Mouse (Mus musculus) CD4-positive helper T cell, adult 2 months (primary cell): Measurements from ENCODE around the gene Nrros.

ENCODE experiments used
- DNase-seq: peaks from one replicate; pipeline ENCODE4 v3.0.0-alpha.2; 2012; ENCODE audit warnings: low read depth, missing footprints, low spot score

Nrros gene

GRCm38 (mm10) chr16:32165281-32165821 is at the start of gene Nrros:
TSS of gene Nrros (minus strand) at chr16:32165594.
- DNase-seq, result peak; percentile 91

- DNase-seq, result peak; percentile 41
Measured at GRCm38 (mm10) chr16:32214804-32215576, 49.6 kb upstream of the Nrros start.

DNA sequence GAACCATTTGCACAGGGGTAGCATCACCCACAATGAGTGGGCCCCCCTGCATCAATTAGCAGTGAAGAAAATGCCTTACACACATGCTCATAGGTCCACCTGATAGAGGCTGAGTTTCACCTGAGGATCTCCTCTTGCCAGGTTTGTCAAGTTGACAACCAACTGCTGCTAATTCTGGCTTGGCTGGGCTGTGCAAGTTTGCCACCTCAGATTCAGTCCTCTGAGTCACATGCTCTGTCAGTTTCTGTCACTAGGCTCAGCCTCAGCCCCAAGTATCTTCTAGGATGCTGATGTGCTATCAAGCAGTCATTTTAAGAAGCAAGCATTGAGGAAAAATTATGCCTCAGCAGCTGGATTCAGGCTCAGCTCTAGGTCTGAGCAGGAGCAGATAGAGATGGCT is 48.8 kb upstream of the Nrros start:
- DNase-seq, result no peak

- no peak for DNase-seq
Measured at GRCm38 (mm10) chr16:32204902-32205301, 39.5 kb upstream of the Nrros start.

- DNase-seq, result peak; percentile 88
Measured at GRCm38 (mm10) chr16:32202681-32203080, 37.3 kb upstream of the Nrros start.

- no peak for DNase-seq
Measured at GRCm38 (mm10) chr16:32201004-32201325, 35.6 kb upstream of the Nrros start.

- peak; percentile 57 for DNase-seq
Measured at GRCm38 (mm10) chr16:32200256-32201003, 35.0 kb upstream of the Nrros start.

DNA sequence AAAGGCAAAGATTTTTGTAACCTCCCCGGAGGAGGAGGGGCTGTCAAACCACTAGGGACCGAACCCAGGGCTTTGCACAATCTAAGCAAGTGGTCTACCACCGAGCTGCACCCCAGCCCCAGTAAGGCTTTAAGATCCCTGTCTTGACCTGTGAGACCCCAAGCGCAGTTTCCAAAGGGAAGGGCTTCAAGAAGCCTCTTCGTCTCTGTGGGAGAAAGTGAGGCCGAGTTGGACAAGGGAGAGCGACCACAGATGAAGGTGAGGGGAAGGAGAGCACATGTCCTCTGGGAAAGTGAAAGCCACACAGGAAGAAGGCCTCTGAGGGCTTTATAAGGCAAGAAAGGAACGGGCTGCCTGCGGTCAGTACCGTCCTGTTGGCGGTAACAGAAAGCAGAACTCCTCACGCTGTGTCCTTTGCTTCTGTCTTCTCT is 24.6 kb upstream of the Nrros start:
- DNase-seq, result peak; percentile 58

DNA sequence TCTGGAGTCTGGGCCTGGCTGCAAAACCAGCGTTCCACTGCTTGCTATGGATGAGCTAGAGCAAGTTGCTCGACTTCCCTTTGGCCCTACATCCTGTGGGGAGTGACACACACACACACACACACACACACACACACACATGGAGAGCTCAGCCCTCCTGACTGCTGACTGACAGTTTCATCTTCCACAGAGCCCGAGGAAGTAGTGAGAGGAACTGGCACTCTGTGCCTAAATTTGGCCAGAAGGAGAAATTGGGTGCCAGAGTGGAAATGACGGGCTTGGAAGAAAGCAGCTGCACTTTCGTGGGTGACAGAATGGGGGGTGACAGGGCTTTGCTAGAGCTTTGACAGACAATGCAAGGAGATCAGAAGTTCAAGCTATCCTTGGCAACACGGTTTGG is 23.7 kb upstream of the Nrros start:
- DNase-seq, result no peak

DNA sequence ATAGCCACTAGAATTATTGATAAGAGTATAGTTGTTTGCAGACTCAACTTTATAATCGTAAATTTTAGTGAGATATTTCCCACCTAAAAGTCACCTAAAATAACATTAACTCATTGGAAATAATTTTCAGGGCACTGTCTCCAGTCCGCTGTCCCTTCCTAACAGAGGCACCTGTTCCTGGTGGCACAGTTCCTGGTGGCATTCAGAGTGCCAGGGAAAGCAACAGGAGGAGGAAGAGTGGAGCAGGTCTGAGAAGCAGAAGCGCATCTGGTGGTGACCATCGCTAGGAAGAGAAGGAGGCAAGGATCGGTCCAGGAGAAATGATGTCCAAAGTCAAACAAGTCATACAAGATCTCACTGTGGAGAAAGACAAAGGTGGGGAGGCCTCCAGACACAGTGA is 20.7 kb upstream of the Nrros start:
- DNase-seq, result no peak

GRCm38 (mm10) chr16:32179333-32179901 is 14.0 kb upstream of the Nrros start, which contains the start of gene Bex6:
TSS of gene Bex6 (plus strand) at chr16:32179823.
- no peak for DNase-seq

GRCm38 (mm10) chr16:32176896-32177686 is 11.7 kb upstream of the Nrros start:
- DNase-seq, result peak; percentile 69

- no peak for DNase-seq
Measured at GRCm38 (mm10) chr16:32175029-32175428, 9.6 kb upstream of the Nrros start.

GRCm38 (mm10) chr16:32174340-32175005 is 9.1 kb upstream of the Nrros start:
- no peak for DNase-seq

DNA sequence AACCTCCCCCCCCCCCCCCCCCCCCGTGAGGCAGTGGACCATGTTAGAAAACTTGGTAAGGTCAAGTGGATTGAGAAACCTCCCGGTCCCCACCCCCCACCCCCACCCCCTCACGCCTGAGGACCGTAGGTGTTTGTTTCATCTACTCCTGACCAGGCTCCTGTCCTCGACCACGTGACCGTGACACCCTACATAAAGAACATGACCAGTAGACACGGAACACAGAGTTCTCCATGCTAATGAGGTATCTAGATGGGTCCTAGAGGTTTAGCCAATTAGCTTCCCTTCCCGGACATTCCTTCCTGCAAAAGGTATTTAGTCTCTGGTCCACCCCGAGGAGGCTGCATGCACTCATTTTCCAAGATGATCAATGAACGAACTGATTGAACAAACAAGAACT is 8.0 kb upstream of the Nrros start:
- DNase-seq, result no peak

GRCm38 (mm10) chr16:32171031-32171731 is 5.8 kb upstream of the Nrros start:
- DNase-seq, result no peak

DNA sequence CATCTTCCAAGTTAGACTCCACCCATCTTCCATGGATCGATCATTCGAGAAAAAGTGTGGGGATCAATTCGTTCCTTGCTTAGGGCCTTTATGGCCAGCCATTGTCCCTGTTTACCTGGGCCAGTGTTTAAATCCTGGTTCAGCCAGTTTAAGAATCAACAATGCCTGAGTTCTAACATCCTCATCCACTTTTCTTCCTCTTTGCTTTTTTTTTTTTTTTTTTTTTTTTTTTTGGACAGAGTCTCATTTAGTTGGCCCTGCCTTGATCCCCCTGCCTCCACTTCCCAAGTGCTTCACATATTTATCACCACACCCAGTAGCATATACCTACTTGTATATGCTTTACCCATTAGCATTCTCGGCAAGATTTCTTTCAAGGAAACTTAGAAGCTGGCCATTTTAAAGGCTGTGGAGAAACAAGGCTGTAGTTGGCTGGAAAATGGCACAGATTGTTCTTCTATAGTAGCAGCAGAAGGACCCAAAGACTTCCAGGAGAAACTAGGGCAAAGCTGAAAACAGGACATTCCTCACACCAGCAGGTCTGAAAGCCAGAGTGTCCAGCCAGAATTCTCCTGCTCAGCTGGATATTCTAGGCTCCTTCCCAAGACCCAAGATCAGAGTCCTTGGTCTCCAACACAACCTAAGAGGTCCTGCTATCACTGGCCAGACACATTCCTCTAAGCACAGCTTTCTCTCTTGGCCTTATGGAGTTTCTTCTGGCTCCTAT is 2.6 kb upstream of the Nrros start:
- DNase-seq, result no peak

GRCm38 (mm10) chr16:32164396-32165027 is 882 bp downstream of the Nrros start:
- DNase-seq, result peak; percentile 32

GRCm38 (mm10) chr16:32163891-32164290 is 1.5 kb downstream of the Nrros start:
- DNase-seq, result no peak
